Mouse (Mus musculus): ENCODE data around the gene Cfp. TPM values are rescaled to one million over a fixed set of nuclear protein-coding genes. Genes with fewer than 3 reads are reported as not detected.
A peak's percentile ranks its signal among the peaks of the same experiment; 100 is the strongest.

The Cfp gene
- total RNA-seq (2021) = 10 to 100 TPM in 1 of 2 experiments, 1 to 10 TPM in 1; 6.0 to 18.8 TPM

GRCm38 (mm10) chrX:20931364-20931763, at the start of gene Cfp:
Cfp (minus strand) TSS chrX:20931555.
- intact Hi-C loops (cut with DNase I) = no loop called here

DNA sequence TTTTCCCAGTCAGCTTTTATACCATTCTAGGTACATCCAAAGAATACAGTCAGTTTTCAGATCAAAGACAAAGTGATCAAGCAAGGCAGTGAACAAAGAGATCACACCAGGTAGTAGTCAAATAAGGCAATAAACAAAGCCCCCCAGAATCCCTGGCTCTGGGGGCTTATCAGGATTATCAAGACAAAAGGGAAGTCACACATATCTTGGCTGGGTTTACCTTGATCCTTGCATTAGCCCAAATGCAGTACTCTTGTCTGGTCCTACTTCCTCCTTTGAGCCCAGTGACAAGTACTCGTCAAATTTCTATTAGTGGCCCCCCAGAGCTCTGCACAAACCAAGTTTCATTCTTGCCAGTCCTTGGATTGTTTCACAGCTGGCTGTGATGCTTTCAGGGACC, 49.5 kb upstream of the Cfp start:
- intact Hi-C loops (cut with DNase I) = no loop called here
- no peak for DNase-seq (ENCODE audit: low spot score in 2 of 2)

More at GRCm38 (mm10) chrX:20931364-20931763, at the start of gene Cfp:
- no peak for DNase-seq (ENCODE audit: low spot score in 2 of 2)

DNA sequence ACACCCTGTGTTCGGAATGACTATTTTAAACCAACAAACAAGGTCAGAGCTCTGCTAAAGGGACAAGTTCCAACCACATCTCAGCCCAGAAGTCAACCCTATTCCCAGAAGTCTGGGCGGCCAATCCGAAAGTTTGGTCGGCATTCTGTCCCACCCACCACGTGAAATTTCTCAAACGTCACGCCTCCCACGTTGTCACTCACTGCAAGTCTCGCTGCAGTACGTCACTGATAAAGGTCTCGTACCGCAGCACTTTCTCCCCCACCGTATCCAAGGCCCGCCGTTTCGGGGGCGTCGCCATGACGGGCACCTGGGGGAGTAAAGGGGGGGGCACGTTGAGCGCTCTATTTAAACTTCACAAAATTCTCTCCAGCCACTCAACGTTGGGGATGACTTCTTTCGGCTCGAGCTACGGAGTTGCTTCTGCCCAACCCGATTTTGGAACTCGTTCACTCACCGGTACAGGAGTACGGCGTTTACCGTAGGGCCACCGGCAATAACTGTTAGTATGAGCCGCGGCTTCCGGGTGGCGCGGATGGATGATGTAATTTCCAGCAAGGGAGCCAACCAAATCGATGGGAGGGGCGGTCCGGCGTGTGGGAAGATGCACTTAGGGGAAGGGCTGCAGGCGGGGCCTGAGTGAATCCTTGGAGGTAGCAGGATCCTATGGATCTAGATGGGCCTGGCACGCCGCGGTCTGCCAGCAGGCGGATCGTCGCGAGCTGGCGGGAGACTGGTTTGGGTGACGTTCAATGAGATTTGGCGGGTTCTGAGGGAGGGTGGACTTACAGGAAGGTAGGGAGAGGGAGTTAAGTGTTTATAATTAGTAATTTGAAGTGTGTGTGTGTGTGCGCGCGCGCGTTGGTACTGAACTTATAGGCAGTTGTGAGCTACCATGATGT, 30.4 kb upstream of the Cfp start, which contains the start of gene Uxt:
TSS of gene Uxt (minus strand) at position 541 of the 902 bp plus-strand sequence.
- intact Hi-C loops (cut with DNase I) = no loop called here
- peak; percentile 87 for DNase-seq (ENCODE audit: low spot score in 2 of 2)

DNA sequence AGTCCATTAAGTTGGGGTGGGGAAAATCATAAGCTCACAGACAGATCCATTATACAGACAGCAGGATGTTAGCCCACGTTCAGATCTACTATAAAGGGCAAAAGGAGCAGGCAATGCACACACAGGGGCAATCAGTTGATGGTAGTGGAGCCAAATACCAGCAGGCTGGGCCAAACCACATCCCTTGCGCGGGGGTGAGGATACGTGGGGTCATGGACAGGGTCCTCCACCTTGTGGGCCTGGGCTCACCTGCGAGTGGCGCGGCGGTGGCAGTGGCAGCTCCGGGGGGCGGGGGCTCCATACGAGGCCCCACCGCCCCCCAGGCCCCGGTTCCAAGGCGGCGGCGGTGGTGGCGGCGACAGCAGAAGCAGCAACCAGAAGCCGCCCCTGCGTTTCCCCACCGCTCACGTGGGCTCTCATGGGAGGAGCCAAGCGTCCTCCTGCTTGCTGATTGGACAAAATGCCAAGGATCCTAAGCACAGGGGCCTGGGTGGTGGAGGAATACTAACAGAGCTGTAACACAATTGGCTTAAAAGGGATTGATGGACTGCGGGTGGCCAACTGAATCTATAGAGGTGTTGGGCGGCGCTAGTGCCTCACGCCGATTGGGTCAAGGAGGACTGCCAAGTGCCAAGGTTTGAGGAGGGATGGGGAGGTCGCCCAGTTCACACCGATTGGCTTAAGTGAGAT, 19.0 kb upstream of the Cfp start, which contains the start of gene Elk1:
TSS of gene Elk1 (minus strand) at position 418 of the 690 bp plus-strand sequence.
- intact Hi-C loops (cut with DNase I) = no loop called here
- peak; percentile 75 to 77 for DNase-seq (ENCODE audit: low spot score in 2 of 2)

- intact Hi-C loops (cut with DNase I) = loop anchor here (5.0 to 10.0 kb wide), 2 partner anchors 129 to 281 kb away; no protein-coding TSS in a partner anchor
Observed at GRCm38 (mm10) chrX:20946055-20946454, 14.7 kb upstream of the Cfp start.

GRCm38 (mm10) chrX:20931963-20932362, 608 bp upstream of the Cfp start:
- no peak for DNase-seq (ENCODE audit: low spot score in 2 of 2)
- intact Hi-C loops (cut with DNase I) = no loop called here

More at GRCm38 (mm10) chrX:20946055-20946454, 14.7 kb upstream of the Cfp start:
- DNase-seq (ENCODE audit: low spot score in 2 of 2) = peak; percentile 29 to 45

- intact Hi-C loops (cut with DNase I) = loop anchor here (10.0 kb wide), 1 partner anchor 105 kb away; no protein-coding TSS in a partner anchor
- no peak for DNase-seq (ENCODE audit: low spot score in 2 of 2)
Observed at GRCm38 (mm10) chrX:20929859-20930258, 1.5 kb downstream of the Cfp start.

DNA sequence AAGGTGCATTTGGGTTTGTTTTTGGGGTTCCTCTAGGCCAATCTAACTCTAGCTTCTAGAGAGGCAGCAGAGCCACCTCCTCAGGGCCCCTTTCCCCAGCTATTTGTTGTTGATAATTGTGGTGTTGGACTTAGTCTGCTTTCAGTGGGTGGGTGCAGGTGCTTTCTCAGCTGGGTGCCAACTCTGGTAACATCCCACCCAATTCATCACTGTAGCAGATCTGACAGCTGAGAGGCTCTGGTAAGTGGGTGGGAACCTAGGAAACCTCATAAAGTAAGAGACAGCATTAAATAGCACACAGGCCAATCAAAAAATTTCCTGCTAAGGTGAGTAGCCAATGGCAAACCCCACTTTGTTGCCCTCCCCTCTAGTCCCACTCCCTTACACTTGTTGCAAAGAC, 6.4 kb downstream of the Cfp start:
- intact Hi-C loops (cut with DNase I) = loop anchor here (10.0 kb wide), 1 partner anchor 100 kb away; no protein-coding TSS in a partner anchor
- DNase-seq (ENCODE audit: low spot score in 2 of 2) = no peak

- intact Hi-C loops (cut with DNase I) = loop anchor here (10.0 kb wide), 1 partner anchor 99 kb away; no protein-coding TSS in a partner anchor
- DNase-seq (ENCODE audit: low spot score in 2 of 2) = no peak
Observed at GRCm38 (mm10) chrX:20923506-20923905, 7.8 kb downstream of the Cfp start.

GRCm38 (mm10) chrX:20921366-20921765, 10.0 kb downstream of the Cfp start:
- intact Hi-C loops (cut with DNase I) = loop anchor here (10.0 kb wide), 1 partner anchor 97 kb away; no protein-coding TSS in a partner anchor
- DNase-seq (ENCODE audit: low spot score in 2 of 2) = peak in 1 of 2 experiments; percentile 24

DNA sequence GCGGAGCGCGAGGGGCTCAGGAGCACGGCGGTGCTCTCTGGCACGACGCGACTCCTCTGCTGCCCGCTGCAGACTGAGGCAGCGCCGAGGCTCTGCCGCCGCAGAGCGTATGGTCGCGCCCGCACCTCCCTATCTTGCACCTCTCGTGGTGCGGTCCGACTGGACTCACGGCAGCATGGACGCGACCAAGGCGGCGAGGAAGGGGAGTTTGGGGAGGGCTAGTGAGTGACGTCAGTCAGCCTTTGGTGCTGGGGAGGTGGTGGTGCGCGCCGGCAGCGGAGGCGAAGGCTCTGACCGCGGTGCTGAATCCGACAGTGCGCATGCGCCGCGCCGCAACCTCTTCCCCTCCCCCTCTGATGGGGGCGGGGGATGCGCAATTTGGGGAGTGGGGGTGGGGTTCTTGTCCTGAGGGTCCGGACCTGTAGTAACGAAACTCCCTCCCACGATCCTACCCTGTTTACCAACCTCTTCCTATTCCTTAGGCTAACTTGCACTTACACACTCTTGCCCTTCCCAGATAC, 10.5 kb downstream of the Cfp start, which contains the start of gene Syn1:
TSS of gene Syn1 (minus strand) at position 161 of the 521 bp plus-strand sequence.
- peak; percentile 81 to 82 for DNase-seq (ENCODE audit: low spot score in 2 of 2)
- intact Hi-C loops (cut with DNase I) = loop anchor here (10.0 kb wide), 1 partner anchor 96 kb away; no protein-coding TSS in a partner anchor

DNA sequence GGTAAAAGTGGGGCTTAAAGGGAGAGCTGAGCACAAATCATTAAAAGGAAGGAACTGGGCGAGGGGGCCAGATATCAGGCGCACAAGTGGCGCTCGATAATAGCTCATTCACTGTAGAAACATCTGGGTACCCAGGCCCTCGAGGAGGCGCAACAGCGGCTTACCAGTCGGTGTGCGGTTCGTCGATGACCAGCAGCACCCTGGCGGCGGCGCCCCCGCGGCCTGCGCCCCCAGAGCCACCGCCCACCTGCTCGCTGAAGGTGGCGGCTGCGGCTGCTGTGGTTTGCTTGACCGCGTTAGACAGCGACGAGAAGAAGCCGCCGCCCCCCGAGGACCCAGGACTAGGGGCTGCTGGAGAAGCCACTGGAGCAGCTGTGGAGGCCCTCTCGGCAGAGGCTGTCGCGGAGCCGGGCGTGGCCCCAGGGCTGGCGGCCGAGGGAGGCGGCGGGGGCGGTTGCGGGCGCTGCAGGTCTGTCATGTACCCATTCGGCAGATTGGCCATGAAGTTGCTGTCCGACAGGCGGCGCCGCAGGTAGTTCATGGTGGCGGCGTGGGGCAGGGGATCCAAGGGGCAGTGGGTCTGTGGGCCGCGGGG, 11.0 kb downstream of the Cfp start:
- intact Hi-C loops (cut with DNase I) = loop anchor here (10.0 kb wide), 1 partner anchor 96 kb away; no protein-coding TSS in a partner anchor
- DNase-seq (ENCODE audit: low spot score in 2 of 2) = peak in 1 of 2 experiments; percentile 13

DNA sequence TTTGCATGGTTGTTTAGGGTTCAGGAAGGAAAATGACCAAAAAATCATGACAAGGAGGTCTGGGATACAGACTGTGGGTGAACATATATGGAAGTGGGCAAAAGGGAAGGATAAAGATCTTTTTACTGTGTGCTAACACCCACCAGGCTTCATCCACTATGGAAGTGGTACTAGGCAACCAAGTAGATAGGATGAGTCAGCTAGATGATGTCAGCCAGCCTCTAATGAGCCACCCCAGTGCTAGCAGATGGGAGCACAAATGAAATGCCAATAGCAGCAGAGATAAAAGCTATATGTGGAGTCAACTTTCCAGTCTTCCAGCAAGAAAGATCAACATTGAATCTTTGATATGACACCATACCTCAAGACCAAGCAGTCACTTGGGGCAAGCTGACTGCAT, 16.3 kb downstream of the Cfp start:
- intact Hi-C loops (cut with DNase I) = no loop called here
- DNase-seq (ENCODE audit: low spot score in 2 of 2) = no peak

DNA sequence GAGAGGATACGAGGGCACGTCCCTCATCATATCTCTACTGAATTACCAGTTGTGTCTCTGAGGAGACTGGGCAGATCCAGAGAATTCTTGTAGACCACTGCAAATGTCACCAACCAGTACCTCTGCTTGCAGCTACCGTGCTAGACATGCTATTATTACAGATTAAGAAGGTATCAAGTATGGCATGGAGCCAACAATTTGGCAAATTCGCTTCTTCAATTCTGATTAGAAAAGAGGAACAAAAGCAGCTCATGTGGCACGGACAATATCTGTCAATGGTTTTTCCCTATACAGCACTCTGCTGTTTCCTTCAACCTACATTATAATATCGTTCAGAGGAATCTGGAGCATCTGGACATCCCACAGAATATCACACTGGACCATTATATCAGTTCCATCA, 17.6 kb downstream of the Cfp start:
- intact Hi-C loops (cut with DNase I) = no loop called here
- DNase-seq (ENCODE audit: low spot score in 2 of 2) = no peak

- no peak for DNase-seq (ENCODE audit: low spot score in 2 of 2)
- intact Hi-C loops (cut with DNase I) = no loop called here
Observed at GRCm38 (mm10) chrX:20910074-20910473, 21.3 kb downstream of the Cfp start.

Data from left cerebral cortex, postnatal 36 days (tissue).